Mouse (Mus musculus) heart, postnatal 25 days (tissue): ENCODE measurements around the gene Ajm1. TPM values are rescaled to one million over a fixed set of nuclear protein-coding genes. Genes with fewer than 3 reads are reported as not detected.

Experiments used
- DNase-seq: peaks from one replicate; pipeline ENCODE4 v3.0.0; 2022; ENCODE audit warnings: low spot score
- intact Hi-C: fragments of 180-260 bp; cut with DNase I; formaldehyde crosslinking; loops from one replicate; pipeline ENCODE4 v1.15.1; 2025
- total RNA-seq, 2 experiments: library from RNA; stranded (reverse); gene quantifications; 2 replicates each; pipeline ENCODE4 v1.2.3; 2021

Gene Ajm1
- under 1 TPM; 0.08 to 0.10 TPM for total RNA-seq

- intact Hi-C loops, result no loop called here
- peak; percentile 34 for DNase-seq
These were observed at the start of gene Ajm1 for GRCm38 (mm10) chr2:25581294-25581864. Gene Ajm1, minus strand, starts transcription at chr2:25581757.

GRCm38 (mm10) chr2:25628738-25629137 is 47.2 kb upstream of the Ajm1 start:
- intact Hi-C loops, result no loop called here
- no peak for DNase-seq

- DNase-seq, result no peak
- intact Hi-C loops, result no loop called here
These were observed 46.3 kb upstream of the Ajm1 start, which contains the start of gene Fcna for GRCm38 (mm10) chr2:25627811-25628210. Gene Fcna, minus strand, starts transcription at chr2:25628030.

GRCm38 (mm10) chr2:25625986-25626385 is 44.4 kb upstream of the Ajm1 start:
- no peak for DNase-seq
- intact Hi-C loops, result no loop called here

GRCm38 (mm10) chr2:25621229-25622200 is 40.0 kb upstream of the Ajm1 start, which contains the start of gene Tmem141:
Gene Tmem141, minus strand, starts transcription at chr2:25622005.
- intact Hi-C loops, result no loop called here
- DNase-seq, result peak; percentile 76

GRCm38 (mm10) chr2:25620852-25621228 is 39.3 kb upstream of the Ajm1 start:
- intact Hi-C loops, result no loop called here
- no peak for DNase-seq

- no peak for DNase-seq
- intact Hi-C loops, result no loop called here
These were observed 38.8 kb upstream of the Ajm1 start for GRCm38 (mm10) chr2:25620386-25620785.

GRCm38 (mm10) chr2:25617578-25617977 is 36.0 kb upstream of the Ajm1 start, which contains the start of gene Ccdc183:
Gene Ccdc183, minus strand, starts transcription at chr2:25617678.
- intact Hi-C loops, result no loop called here

GRCm38 (mm10) chr2:25616398-25616797 is 34.8 kb upstream of the Ajm1 start:
- intact Hi-C loops, result no loop called here

More at GRCm38 (mm10) chr2:25617578-25617977, 36.0 kb upstream of the Ajm1 start, which contains the start of gene Ccdc183:
- DNase-seq, result no peak

GRCm38 (mm10) chr2:25608671-25609070 is 27.1 kb upstream of the Ajm1 start:
- no peak for DNase-seq
- intact Hi-C loops, result no loop called here

More at GRCm38 (mm10) chr2:25616398-25616797, 34.8 kb upstream of the Ajm1 start:
- no peak for DNase-seq

- intact Hi-C loops, result no loop called here
- DNase-seq, result peak; percentile 80
These were observed 26.4 kb upstream of the Ajm1 start, which contains the start of gene Rabl6 for GRCm38 (mm10) chr2:25607761-25608622. Gene Rabl6, minus strand, starts transcription at chr2:25608521.

GRCm38 (mm10) chr2:25602526-25602925 is 21.0 kb upstream of the Ajm1 start:
- intact Hi-C loops, result no loop called here
- DNase-seq, result no peak

- intact Hi-C loops, result no loop called here
- DNase-seq, result no peak
These were observed 18.5 kb upstream of the Ajm1 start for GRCm38 (mm10) chr2:25600037-25600436.

- DNase-seq, result no peak
- intact Hi-C loops, result no loop called here
These were observed 17.2 kb upstream of the Ajm1 start for GRCm38 (mm10) chr2:25598749-25599148.

- DNase-seq, result no peak
- intact Hi-C loops, result no loop called here
These were observed 15.4 kb upstream of the Ajm1 start for GRCm38 (mm10) chr2:25596765-25597510.

GRCm38 (mm10) chr2:25591863-25592262 is 10.3 kb upstream of the Ajm1 start:
- no peak for DNase-seq
- intact Hi-C loops, result no loop called here

GRCm38 (mm10) chr2:25588227-25588907 is 6.8 kb upstream of the Ajm1 start:
- intact Hi-C loops, result no loop called here
- DNase-seq, result no peak

GRCm38 (mm10) chr2:25587290-25587689 is 5.7 kb upstream of the Ajm1 start:
- intact Hi-C loops, result no loop called here

GRCm38 (mm10) chr2:25585601-25586000 is 4.0 kb upstream of the Ajm1 start:
- no peak for DNase-seq
- intact Hi-C loops, result no loop called here

More at GRCm38 (mm10) chr2:25587290-25587689, 5.7 kb upstream of the Ajm1 start:
- DNase-seq, result no peak
